Mouse (Mus musculus) lung, adult 18-20 months (tissue): ENCODE data around the gene Bmf.

Experiments
- DNase-seq, 2 experiments: peaks; one replicate each; pipeline ENCODE4 v3.0.0; 2022; ENCODE audit warnings: mixed read lengths in 2 of 2

Gene Bmf

DNA sequence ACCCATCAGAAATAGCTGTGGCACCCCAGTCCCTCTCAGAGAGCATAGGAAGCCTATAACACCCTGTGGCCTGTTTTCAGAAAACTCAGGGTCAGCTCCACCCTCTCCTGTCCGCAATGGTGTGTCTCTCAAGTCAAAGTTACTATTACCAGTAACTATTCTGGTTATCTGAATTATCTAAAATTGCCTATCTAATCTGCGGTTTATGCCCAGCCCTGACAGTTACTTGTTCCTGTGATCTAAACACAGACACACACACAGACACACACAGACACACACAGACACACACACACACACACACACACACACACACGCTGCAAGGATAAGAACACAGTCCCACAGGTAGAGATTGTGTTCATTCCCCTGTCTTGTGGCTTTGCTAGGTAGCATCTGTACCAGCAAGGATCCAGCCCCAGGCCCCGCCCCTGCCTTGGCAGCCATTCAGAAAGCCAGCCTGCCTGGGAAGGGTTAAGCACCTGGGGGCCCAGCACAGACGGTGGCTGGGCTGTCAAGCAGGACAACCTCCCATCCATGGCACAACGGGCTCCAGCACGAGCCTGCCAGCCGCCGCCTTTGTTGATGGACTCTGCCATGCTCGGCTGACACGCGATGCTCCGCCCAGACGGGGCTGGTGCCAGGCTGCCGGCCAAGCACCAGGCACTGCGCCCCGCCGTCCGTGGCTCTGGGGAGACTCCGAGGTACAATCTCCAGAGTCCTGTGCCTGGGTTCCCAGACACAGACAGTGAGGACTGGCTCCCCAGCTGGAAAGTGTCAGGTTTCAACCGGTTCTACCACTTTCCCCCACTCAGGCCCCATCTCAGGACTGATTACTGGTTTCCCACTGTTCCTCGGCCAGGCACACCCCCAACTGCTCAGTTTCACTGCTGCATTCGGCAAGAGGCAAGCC, 5.3 kb downstream of the Bmf start:
- peak; percentile 90 to 94 for DNase-seq

DNA sequence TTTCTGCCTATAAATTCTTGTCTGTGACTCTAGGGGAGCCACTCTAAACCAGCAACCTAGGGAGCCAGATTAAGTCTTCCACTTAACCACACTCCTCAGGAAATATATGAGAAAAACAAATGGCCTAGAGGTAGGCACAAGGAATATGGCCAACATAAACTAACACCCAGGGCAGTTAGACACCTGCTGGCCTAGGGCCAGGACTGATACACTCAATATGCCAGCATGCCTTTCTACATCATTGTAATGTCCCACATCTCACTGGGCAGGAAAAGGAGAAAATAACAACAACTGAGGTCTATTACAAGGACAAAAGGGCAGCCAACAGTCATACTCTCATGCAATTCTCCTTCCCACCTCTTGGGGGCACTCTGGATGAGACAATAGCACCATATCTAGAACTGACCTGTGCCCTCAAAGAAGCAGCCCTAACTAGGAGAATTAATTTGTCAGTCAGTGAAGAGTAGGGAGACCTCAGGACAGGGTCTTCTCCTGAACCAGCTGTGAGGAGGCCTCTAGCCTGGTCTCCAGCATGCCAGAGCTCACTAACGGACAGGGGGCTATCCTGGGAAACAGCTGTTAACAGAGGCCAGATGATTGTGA, 6.4 kb downstream of the Bmf start:
- no peak for DNase-seq

DNA sequence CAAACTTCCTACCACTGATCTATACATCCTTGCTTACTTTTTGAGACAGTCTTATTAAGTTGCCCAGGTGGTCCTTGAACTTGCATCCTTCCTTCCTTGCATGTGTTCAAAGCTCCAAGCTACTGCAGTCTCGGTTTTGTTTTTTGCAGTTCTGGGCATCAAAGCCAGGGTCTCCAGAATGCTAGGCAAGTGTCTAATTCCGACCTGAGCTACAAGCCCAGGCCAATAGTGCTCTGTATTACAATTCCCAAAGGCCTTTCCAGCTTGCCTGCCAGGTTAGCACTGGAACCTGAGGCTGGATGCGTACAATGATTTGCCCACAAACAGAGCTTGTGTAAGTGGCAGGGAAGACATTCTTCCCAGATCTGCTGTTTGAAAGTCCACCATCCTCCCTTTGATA, 7.8 kb downstream of the Bmf start:
- DNase-seq: no peak

DNA sequence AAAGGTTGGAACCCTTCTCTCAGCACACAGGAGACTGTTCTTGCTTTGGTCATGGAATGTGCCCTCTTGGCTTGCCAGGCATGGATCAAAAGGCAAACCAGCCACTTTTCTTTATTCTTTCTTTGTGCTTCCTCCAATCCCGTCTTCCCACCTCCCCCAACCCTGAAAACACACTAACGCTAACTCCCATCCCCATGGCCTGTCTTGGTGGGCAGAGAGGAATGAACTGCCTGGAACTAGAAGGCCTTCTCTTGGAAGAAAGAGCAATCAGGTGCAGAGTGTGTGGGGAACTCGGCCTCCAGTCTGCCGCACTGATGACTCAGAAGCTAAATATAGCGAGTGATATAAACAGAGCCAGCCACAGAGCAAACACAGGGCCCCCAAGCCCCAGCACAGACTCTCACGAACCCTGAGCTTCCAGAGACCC, 8.8 kb downstream of the Bmf start:
- DNase-seq: peak; percentile 63 to 75

DNA sequence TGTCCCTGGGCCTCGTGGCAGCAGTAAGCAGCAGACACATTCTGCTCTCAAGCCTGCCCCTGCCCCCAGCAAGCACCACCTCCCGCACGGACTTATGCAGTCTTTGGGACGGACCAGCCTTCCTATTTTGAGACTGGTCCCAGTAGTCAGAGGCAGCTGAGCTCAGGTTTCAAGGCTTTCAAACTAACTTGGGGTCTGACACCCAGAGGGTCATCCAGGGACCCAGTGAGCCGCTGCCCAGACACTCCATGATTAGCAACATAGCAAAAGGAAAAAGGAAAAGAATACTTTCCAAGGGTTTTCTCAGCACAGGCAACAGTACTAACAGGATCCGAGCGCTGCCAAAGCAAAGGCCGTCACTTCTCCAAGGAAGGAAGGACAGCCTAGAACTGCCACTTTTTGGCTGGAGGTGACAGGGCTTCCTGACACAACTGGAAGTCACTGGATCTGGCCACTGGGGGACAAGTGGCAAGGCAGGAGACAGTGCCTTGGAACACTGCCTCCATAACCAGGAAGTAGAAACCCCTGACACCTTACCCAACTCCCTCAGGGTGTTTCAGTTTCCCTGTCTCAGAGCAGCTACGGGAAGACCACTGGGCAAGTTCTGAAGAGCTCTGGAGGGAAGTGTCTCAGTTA, 9.5 kb downstream of the Bmf start:
- peak in 1 of 2 experiments; percentile 58 for DNase-seq

DNA sequence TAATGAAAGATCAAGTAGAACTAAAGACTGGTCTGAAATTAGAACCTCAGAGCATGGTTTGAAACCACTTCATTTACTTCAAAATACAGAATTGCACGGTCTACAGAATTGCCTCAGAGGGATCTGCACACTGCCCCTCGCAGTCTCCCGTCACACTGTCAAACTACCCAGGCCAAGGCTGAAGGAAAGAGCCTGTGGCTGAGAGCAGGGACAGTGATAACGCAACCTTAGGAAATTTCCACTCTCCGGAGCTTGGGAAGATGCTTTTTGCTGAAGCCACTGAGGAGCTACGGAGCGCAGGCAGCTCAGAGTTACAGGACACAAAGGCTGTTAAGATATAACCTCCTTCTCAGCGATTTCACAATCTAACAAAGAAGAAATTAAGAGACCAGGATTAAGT, 10.4 kb downstream of the Bmf start:
- DNase-seq: no peak

DNA sequence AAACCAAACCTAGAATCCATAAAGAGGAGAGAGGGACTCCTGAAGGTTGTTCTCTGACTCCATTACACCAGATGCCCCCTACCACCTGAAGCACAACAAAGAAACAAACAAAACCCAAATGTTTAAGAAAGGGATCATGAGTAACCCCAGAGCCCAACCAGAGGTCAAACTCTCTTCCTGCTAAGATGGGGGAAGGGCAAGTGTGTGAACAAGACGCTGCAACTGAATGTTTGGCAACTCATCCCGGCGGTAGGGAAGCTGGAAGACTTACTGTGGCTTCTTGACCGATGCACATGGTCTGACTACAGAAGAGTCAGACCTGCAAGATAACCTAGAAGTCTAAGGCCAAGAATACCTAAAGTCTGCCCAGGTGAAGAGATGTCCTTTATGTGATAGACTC, 12.3 kb downstream of the Bmf start:
- no peak for DNase-seq

DNA sequence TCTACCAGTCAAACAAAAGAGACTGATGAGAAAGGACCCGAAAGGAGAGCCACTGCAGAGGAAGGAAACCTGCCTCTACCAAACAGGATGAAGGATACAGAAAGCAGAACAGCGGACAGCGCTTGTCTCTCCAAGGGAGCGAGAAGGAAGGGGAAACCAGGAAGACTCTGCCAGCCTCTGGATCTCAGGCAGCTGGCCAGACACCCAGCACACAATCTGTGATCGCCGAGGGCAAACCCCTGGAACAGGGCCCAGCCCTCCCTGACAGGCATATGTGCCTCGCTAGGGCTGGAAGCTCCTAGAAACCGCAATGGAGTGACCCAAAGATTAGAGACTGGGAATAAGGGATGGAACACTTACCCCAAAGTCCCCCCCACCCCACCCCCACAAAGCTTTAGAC, 12.9 kb downstream of the Bmf start:
- DNase-seq: peak; percentile 67 to 75

DNA sequence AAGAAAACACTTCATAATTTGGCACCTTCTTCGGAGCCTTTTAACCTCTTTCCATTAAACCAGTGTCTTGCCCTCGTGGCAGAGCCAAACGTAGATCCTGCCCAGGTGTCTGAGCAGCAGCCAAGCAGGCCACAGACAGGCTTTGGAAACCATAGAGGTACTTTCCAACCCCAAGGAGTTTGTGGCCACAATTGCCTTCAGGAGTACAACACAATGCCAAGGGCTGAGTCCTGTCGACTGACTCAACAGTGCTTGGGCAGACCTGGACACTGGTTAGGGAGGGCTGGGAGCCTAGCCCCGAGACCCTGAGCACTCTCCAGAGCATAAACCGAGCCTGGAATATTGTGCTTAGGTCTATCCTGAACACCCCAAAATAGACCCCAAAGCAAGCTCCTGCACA, 13.4 kb downstream of the Bmf start:
- no peak for DNase-seq

DNA sequence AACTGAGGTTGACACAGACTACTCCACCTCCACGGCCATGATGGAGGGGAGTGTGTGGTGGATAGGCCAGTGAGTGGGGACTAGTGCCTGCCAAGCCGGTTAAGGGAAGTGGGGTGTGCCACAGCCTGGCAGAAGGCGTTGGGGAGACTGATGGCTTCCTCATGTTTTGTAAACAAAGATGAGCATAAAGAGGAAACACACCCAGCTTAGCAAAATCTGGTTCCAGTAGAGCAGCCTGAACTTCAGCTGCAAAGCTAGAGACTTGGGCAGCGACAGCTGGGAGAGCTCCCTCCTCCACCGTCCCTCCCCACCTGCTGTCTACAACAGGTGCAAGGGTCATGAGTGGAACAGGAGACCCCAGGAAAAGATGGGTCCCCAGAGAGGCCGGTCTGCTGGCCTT, 15.5 kb downstream of the Bmf start:
- DNase-seq: peak; percentile 57 to 75

DNA sequence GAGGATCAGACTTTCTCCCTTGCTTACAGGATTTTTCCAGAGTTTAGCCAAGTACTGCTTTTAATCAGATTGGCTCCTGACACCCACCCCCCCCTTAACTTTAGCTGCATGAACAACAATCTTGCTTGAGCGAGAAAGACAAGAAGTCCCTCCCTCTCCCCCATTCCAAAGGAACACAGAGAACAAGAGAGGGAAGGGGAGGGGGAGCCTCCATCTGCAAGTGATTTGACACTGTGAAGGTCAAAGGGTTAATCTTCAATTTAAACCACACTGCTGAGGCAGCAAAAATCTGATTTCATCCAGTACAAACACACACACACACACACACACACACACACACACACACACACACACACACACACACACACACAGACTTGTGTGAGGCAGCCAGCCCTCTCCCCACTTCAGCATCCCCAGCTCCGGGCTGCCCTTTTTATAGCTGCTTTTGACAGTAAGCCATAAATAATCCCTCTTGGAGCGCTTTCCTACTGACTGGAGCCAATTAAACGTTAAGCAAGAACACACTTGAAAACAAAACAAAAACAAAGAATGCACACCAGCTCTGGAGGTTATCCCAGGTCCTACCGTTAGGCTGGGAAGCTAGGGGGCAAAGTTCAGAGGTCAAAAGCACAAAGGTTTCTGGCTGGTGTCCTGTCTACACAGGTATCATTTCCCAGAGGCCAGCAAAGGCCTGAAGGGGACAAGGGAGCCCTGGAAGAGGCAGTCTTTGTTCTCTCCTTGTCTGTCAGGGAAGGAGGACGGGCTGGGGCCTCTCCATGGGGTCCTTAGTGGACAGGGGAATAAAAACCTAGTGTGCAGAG, 16.4 kb downstream of the Bmf start:
- no peak for DNase-seq

DNA sequence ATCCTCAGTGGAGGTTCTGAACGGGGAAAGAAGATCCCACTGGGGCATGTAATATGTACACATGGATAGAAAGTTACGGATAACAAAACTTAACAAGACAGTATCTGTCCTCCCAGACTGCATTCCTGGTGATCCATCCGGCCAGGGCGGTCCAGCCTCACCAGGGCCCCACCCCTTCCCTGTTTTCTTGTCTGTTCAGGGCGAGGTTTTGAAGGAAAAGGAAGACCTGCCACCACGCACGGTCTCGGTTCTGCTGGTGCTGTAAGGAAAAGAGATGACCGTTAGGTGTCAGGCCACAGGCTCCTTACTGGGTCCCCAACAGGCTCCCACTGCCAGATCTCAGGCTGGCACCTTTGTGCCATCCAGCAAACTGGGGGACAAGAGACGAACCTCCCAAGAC, 17.1 kb downstream of the Bmf start:
- no peak for DNase-seq

DNA sequence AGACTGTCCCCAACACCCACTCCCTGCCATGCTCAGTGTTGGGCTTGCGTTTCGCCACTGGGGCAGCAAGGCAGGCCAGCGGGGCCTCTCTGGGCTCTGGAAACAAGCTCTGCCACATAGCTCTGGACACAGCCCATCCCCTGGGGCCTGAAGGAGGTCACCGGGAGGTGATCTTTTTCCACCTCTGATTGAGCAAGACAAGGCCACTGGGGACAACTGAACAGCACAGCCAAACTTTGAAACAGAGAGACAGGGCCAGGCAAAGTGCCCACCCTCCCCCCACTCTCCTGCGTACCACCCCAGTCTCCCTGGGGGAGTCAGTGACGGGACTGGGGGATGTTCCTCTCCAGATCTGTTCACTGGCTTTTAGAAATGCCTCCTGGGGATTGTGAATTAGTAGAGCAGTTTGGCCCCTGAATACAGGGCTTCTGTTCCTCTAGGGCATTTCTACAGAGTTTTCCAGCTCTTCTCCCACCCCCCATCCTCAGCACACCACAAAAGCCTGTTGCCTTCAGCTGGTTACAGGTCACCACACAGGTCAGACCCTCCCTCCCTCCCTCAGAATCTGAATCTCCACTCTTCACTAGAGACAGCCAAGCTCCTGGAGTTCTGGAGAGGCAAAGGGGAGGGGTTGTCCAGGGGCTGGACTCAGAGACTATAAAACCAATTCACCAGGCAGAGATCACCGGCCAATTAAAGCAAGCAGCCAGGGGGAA, 19.9 kb downstream of the Bmf start:
- peak; percentile 80 to 89 for DNase-seq

DNA sequence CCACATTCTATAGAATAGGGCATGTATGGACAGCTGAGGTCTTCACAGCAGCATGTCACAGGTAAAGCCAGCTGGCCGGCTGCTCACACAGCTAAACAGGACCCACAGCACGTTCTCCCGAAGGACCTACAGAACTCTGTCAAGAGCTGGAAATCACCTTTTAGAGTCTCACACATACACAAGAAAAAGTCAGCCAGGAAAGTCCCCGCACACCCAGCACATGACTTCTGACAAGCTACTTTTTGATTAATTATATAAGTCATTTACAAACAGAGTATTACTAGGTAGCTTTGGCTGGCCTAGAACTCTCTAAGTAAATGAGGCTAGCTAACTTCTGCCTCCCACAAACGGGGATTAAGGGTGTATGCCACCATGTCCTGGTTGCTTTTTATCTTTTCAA, 22.9 kb downstream of the Bmf start:
- no peak for DNase-seq

DNA sequence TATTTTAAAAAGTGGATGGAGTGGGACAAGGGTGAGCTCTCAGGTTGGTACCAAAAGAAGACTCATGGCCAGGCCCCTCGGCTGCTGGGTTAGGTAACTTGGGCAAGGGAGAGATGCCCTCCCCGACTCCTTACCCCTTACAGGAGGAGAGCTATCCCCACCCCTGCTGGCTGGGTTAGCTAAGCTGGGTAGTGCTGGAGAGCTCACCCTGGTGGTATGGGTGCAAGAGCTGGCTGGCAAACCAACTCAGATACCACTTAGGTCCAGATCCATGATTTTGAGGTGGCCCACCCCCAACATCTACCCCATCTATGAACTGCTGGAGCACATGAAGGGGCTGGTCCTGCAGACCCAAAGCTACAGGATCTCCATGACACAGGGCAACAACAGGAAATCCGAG, 24.7 kb downstream of the Bmf start:
- DNase-seq: no peak

DNA sequence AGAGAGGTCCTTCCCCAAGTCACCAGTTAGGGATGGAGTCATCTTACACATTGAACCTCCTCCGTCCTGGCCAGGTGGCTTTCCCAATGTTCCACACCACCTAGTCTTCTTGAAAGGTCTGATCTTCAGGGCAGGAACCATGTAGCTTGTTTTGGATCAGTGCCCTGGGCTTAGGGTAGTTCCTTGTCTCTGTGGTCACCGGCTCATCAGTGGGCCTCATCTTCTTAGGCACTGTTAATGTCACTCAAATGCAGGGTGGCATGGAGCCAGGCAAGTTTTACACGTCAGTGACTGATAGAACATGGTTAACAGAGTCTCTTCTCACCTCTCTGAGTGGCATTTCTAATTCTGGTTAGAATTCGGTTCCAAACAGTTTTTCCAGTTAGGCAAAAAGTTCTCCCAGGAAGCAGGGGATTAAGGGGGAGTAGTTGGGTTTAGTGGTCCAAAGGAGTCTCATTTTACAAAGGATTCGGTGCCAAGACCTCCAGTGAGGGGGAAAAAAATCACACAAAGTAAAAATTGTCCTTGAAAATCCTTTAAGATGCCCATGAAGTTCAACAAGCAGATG, 26.2 kb downstream of the Bmf start:
- DNase-seq: no peak

DNA sequence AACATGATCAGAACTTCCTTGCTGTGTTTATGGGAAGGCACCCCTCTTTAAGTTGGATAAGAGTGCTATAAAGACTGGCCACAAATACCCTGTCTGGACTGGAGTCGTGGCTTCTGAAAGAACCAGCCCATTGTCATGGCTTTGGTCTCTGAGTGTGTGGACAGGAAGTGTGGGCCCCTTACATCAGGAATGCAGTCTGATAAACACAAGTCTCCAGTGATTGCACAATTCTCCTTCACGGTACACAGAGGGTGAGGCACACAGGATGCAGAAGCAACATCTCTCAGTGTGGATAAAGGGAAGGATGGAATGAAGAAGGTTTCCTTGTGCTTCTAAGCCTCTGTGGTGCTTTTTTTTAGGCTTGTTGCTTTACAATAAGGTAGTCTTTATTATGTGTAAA, 27.2 kb downstream of the Bmf start:
- peak; percentile 49 to 73 for DNase-seq

DNA sequence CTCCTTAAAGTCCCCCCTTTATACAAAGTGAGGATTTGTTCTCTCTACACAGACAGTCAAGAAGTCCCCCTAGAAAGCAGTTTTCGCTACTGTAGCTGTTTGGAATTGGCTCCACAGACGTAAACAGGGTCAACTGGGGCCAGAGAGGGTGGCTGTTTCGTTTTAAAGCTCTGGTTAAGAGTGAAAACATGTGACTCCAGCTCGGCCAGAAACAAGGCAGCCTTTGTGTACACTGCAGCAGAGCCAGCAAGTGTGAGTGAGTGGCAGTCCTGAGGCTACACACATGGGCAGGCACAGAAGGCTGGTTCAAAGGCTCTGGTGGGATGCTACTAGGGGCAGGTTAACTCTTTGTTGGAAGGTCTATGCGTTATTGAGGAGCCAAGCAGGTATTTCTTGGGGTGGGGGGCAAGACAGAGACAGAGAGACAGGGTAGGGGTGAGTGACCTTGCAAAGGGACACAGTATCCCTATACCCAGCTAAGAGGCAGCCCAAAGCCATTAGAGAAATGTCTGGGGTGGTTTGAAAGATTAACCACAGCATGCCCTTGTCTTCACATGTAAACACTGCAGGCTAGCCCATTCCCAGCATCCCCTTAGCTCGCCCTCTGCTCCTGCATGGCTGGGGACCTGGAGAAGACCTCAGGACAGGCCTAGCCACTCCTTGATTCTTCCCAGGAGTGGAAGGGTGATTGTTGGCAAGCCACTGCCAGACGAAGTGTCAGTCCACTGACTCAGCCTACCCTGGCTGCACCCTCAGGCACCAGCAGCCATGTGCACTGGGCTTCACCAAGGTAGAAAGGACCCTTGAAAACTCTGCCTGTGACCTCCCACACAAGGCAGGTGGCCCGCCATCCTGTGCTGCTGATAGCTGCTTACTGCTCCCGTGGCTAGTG, 29.2 kb downstream of the Bmf start:
- DNase-seq: peak; percentile 72 to 80

DNA sequence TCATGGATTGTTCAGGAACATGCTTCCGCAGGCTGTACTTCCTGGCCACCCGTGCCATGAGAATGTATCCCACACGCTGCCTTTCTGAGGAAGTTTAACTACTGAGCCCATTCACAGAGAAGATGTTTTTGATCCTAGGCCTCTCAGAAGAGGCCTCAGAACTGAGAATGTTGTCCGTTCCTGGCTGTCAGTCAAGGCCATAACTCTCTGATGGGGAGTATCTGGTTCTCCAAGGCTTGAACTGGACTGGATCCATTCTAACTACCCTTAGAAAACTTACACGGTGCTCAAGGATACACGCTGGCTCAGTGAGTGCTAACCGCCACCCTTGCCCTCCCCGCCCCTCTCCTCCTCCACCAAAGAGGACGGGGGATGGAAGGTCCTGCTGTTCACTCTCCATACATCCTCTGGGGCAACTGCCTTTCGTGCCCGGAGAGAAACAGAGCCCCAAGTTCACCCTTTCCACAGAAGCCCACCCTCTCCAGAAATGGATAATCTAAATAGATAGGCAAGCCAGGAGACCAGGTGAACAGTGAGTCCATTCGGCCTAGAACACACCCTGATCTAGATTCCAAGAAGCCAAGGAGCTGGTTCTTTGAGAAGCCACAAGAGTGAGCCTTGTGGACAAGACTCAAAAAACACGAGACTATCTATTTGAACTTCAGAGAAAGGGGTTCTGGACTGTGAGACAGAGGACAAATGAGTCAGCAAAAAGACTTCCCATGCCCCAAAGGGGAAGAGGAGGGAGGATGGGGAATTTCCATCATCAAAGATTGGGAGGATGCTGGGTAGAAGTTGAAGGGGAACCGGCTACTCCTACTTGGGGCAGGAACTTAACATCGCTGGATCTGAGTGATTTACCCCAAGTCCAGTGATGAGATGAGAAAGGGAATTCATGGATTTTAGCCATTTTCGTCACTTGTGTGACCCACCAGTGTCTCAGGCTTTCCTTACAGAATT, 36.8 kb downstream of the Bmf start:
- no peak for DNase-seq
